Mouse (Mus musculus) left cerebral cortex, adult 11 months (tissue): ENCODE measurements at regions not wholly inside any gene's neighbourhood (a gene's known extent, or its start where the extent isn't known, plus 50 kb on each side); places are given as distances from the start of the nearest gene placed in this dataset.

Source experiments
- DNase-seq: peaks from one replicate; pipeline ENCODE4 v3.0.0; 2022; ENCODE audit warnings: low spot score

DNA sequence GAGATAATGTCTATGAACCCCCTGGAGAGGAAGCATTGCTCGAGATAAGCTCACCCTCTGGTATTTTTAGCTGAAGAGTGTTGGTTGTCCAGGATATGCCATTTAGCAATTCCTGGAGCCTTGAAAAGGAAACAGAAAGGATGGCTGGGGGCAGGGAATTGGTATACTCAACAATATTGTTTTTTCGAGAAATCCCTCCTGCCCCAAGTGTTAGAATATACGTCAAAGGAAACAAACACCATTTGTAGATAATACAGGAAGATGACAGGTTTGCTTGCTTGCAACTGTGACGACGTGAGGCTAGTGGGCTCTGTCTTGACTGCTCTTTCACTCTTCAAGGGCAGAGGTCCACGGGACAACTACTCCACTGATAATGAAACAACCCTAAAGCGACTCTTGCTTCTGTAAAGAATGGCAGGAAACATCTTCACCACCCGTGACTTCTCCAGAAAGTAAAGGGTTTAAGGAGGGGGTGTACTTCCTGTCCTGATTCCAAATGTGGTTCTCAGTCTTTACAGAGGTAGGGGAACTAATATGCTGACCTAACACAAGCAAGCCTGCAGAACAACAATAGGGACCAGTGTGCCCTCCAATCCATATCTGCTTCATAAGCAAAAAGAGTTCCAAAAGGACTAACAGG lies 270.3 kb downstream of the Ets1 start:
- no peak for DNase-seq

DNA sequence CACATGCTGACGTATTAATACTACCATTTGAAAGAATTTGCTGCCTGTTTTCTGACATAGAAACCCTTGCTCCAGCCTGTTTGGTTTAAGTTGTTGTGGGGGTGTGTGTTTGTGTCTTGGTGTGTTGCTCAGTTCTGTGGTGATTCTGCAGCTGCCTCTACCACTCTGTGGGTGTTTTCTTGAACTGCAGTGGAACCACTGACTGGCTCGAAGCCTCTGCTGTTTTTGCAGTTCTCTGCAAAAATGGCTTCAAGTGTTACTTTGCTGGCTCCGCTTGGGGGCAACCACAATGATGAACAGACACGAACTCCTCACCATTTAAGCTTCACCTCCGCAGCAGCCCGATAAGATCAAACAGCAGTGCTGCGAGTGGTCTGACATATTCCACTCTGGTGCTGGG lies 274.6 kb downstream of the Ets1 start:
- DNase-seq = no peak

- DNase-seq = no peak
These were observed 279.6 kb downstream of the Ets1 start for GRCm38 (mm10) chr9:32915633-32916032.

DNA sequence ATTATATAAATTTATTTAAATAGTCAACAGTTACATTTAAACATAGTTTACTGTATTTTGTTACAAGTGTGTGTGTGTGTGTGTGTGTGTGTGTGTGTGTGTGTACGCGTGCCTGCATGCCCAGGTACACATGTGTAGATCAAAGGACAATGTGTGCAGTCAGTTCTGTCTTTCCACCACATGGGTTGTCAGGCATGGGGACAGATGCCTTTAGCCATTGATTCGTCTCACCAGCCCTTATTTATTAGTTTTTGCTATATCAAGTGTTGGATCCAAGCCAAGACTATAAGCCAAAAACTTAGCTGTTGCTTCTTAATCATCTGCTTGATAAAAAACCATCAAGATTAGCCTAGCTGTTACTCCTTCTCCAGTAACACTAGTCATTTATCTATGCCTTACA lies 280.7 kb downstream of the Ets1 start:
- DNase-seq = no peak

GRCm38 (mm10) chr9:32923925-32924324 lies 287.9 kb downstream of the Ets1 start:
- DNase-seq = no peak

DNA sequence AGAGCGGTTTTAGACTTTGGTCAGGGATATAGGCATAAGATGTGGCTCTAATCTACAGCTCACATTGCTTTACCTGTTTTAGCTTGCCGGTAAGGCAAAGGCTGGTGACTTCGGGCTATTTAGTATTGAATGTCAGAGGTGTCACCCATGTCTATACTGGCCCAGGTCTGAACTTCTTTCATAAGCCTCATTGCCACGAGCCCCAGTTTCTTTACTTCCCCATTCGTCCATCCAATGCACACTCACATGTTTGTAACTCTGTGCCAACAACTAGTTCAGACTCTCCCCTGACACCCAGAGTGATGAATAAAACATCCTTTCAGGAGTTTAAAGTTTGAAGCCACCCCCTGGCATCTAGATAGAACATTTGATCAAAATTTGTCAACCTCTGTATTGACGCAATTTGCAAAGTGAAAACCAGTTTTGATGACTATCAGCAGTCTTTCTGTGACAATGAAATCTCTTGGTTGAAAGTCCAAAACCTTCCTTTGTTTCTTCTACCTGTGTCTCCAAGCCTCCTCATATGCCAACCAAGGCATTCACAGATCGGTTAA lies 288.4 kb downstream of the Ets1 start:
- DNase-seq = no peak

GRCm38 (mm10) chr9:32925036-32925435 lies 289.0 kb downstream of the Ets1 start:
- no peak for DNase-seq

DNA sequence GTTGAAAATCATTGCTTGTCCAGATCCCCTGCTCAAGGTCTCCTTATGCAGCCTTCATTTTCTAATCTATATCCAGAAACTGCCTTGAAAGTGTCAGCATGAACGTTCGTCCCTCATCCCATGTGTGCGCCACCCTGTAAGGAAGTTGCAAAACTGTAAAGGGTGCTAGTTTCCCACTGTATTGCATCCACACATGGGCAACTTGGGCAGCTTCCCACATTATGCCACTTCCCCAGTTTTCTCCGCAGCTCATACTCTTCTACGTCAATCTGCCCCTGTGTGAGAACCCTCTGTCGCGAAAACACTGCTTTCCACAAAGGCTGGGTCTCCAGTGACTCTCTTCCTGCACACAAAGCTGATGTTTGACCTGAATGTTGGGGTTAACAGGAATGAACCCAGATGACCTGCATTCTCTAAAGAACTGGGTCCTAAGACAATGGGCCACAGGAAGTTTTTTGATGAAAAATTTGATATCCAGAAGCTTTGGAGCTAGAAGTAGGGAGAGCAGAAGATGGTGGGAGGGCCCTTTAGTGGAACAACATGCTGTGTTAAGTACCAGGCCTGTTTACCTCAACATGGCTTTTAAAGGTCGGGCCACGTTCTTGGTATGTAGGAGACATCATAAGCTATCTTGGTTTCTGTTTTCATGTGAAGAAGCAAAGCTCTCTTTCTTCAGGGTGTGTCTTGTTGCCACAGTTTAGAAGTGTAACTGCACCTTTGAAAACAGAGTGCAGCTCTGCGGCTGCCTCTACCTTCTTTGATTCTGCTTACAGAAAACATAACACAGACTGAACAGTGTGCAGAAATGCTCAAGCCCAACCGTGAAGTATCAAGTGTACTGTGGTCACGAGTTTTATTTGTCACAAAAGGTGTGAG lies 289.9 kb downstream of the Ets1 start:
- no peak for DNase-seq

DNA sequence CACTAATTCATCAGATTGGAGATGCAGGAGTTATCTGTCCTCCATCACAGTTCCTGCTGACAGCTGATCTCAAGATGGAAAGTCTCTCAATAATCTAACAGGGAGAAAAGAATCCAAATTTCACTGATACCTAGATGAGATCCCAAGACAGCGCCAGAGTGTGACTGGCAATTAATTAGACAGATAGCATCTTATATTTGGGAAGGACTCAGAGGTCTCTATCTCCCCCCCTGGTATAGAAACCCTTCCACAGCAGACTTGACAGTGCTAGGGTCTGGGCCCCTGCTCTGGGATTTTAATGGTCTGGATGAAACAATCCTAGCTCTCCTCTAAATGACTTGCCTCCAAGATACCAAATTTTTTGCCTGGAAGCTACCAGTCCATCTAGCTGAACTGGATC lies 291.6 kb downstream of the Ets1 start:
- no peak for DNase-seq

DNA sequence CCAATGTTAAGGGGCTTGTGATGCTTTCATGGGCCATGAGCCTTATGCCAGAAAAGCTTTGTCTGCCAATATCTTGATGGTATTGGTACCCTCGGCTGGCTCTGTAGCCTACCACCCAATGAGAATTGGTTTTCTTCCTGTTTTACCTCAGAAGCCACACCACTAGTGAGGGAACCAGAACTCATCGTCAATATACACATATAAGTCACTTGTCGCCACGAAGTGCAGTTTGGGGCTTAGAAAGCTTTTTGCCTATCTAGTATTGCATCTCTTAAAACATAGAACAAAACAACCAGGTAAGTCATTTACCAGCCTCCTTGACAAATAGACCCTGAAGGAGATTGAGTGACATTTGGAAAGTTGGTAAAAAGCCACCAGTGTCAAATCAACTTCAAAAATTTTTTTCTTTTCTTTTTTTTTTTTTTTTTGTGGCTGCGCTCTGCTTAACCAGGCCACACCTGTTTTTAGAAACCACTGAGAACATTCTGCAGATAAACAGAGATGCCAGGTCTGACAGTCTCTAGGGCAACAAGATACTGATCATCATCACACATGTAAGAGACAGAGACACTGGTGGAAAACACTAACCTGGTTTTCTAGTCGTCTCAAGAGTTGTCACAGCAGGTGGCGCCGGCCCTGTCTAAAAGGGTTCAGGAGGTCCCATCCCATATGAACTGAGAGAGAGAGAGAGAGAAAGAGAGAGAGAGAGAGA lies 292.4 kb downstream of the Ets1 start:
- no peak for DNase-seq

DNA sequence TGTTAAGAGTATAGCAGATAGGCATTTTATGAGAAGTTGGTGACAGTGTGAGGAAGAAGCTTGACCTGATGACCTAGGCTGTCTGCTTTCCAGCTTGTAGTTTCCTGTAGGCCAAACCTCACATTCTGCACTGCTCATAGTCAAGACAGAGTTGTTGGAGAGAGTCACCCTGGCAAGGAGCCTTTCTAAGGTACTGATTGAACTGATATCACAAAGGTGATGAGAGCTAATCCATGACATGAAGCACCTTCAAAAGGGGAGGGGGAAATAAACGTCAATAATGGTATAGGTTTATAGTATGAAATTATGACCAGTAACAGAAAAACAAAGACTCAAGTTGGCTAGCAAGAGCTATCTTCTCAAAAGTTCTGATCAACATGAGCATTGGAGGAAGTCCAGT lies 293.3 kb downstream of the Ets1 start:
- no peak for DNase-seq

DNA sequence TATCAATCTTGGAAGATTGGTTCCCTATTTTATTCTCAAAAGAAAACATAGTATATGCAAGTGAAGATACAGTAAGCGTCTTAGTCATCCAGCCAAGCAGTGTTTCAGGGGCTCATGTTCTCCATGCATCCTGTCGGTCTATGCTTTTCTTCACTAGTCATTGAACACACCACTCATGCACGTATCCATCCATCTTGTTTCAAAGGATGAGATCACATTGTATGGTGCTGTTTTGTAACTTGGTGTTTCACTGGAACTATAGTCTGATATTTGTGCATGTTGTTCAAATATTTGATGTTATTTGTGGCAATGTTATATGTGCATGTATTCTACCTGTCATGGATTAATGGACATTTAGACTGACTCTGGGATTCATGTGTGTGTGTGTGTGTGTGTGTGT lies 293.8 kb downstream of the Ets1 start:
- no peak for DNase-seq

DNA sequence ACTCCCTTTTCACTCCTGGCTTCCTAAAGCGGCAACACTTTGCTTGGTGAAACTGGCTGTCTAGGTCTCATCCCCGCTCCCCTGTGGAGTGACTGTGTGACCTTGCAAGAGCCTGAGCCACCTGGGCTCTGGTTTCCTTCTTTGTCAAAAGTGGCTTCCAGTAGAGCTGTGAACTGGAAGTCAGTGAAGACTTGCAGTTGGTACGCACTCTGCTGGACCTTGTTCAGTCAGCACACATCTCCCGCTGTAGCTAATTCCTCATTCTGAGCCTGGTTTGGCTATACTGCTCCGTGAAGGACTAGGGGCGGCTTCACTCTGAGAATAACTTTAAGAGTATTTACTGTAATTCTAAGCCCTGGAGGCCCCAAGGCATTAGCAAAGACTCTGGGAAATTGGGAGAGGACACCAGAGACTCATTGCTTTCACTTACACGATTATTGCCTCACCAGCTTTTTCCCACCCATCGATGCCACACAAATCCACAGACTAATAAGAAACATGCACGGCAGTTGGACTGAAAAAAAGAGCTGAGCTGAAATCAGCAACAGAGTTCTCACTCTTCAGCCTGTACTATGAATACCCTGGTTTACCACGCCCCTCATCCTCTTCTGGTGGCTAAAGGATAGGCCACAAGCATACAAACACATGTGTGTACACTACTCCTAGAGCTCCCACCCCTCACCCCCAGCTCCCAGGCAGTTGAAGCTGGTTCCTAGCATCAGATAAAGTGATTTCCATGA lies 295.4 kb downstream of the Ets1 start:
- DNase-seq = no peak

GRCm38 (mm10) chr9:32933237-32934071 lies 297.4 kb downstream of the Ets1 start:
- DNase-seq = no peak

GRCm38 (mm10) chr9:32934436-32934835 lies 298.4 kb downstream of the Ets1 start:
- DNase-seq = no peak

- no peak for DNase-seq
These were observed 300.4 kb downstream of the Ets1 start for GRCm38 (mm10) chr9:32936462-32936861.

- no peak for DNase-seq
These were observed 301.4 kb downstream of the Ets1 start for GRCm38 (mm10) chr9:32937391-32937790.

DNA sequence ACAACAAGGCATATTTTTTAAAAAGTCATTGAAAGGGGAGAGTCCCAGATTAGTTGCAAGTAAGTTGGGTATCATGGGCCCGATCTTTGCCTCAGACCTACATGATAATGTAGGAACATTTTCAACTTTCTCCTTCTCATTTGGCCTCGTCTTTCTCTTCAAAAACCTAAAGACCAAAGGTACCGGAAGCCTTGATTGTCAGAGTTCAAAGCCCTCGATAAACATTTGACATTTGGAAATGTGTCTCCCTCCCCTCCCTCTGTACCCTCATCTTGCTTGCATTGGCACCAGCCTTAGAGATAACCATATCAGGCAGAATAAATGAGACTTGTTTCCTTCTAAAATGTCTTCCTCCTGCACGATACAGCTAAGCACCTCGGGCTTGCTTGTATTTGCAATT lies 302.8 kb downstream of the Ets1 start:
- DNase-seq = no peak

- DNase-seq = no peak
These were observed 303.6 kb downstream of the Ets1 start for GRCm38 (mm10) chr9:32939626-32940025.

- peak; percentile 55 for DNase-seq
These were observed 304.2 kb downstream of the Ets1 start for GRCm38 (mm10) chr9:32940111-32940813.
